Mouse (Mus musculus) megakaryocyte progenitor cell, adult 5-6 weeks (primary cell): Measurements from ENCODE around the gene Emilin3. TPM values are rescaled to one million over a fixed set of nuclear protein-coding genes. Genes with fewer than 3 reads are reported as not detected.
A peak's percentile ranks its signal among the peaks of the same experiment; 100 is the strongest.
"Not testable (repeated sequence)": the region's sequence is repeated elsewhere in the genome, so short reads cannot be mapped to it uniquely, and the experiment has no call there.

Experiments
- ATAC-seq: replicated peaks from 2 replicates; pipeline ENCODE4 v1.8.0; 2016; ENCODE audit warnings: mild to moderate bottlenecking, moderate TSS enrichment, inconsistent platforms; ENCODE audit not compliant: poor library complexity
- total RNA-seq, 2 experiments: library from RNA; stranded (forward) in 1 of 2; stranded (reverse) in 1 of 2; fragments of 157-497, 149-512 nt in 1 of 2; fragments of 200-1000 nt in 1 of 2; gene quantifications; 2 replicates each; pipeline versions ENCODE4 v1.2.3 to v1.2.4; 2015 to 2017

Emilin3 gene
- total RNA-seq (2015) (not detected in 2 replicates), total RNA-seq (2017) (not detected in 2 replicates)

GRCm38 (mm10) chr2:160912231-160912671, at the start of gene Emilin3:
Gene Emilin3 (minus strand): TSS chr2:160912328.
- no peak for ATAC-seq

GRCm38 (mm10) chr2:160960956-160961646, 49.0 kb upstream of the Emilin3 start:
- peak; percentile 33 for ATAC-seq

GRCm38 (mm10) chr2:160959901-160960300, 47.8 kb upstream of the Emilin3 start:
- no peak for ATAC-seq

DNA sequence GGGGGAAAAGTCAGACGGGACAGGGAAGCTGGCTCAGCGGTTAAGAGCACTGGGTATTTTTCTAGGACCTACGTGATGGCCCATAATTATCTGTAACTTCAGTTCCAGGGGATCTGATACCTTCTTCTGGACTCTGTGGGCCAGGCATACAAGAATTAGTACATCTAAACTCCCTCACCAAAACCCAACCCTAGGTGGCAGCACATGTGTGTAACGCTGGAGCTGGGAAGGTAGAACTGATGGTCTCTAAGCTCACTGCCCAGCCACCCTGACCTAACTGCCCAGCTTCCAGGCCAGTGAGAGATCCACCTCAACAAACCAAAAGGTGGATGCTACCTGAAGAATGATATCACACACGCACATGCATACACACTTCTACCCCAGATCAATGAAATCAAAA, 46.6 kb upstream of the Emilin3 start:
- ATAC-seq: peak; percentile 39; the same call in 1 of the 2 replicates

- not testable (repeated sequence) for ATAC-seq
These were observed 45.7 kb upstream of the Emilin3 start for GRCm38 (mm10) chr2:160957801-160958200.

GRCm38 (mm10) chr2:160957307-160957706, 45.2 kb upstream of the Emilin3 start:
- ATAC-seq: not testable (repeated sequence)

GRCm38 (mm10) chr2:160955331-160955730, 43.2 kb upstream of the Emilin3 start:
- peak; percentile 38; the same call in 1 of the 2 replicates for ATAC-seq

GRCm38 (mm10) chr2:160954541-160954940, 42.4 kb upstream of the Emilin3 start:
- no peak for ATAC-seq

- peak; percentile 27 for ATAC-seq
These were observed 41.2 kb upstream of the Emilin3 start for GRCm38 (mm10) chr2:160953131-160953873.

DNA sequence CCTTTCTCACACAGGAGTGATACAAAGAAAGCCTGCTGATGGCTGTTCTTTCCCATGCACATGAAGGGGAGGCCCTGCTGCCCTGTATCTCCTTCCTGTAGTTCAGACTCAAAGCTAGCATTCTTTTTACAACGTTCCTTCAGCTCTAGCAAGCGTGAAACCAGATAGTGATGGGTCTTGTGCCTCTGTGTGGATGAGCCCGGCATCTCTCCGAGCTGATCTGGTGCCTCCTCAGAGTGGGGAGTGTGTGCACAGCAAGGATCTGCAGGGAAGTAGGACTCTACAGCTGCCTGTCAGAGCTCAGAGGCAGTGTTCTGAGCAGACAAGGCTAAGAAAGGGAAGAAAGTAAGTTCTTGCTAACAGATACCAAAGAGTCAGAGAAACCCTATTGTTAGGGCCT, 39.5 kb upstream of the Emilin3 start:
- ATAC-seq: no peak

DNA sequence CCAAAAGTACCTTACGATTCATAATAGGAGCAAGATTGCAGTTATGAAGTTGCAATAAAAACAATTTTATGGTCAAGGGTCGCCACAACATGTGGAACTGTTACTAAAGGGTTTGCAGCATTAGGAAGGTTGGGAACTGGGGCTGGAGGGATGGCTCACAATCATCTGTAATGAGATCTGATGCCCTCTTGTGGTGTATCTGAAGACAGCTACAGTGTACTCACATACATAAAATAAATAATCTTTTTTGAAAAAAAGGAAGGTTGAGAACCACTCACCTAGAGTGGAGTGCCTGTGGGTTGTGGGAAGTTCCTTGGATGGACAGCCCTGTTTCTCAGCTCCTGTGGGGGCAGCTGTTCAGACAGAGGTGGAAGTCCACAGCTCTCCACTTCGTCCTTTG, 30.3 kb upstream of the Emilin3 start:
- ATAC-seq: 0 out of 2 replicates have a peak, but pooled peaks have one; percentile 15

- ATAC-seq: no peak
These were observed 29.0 kb upstream of the Emilin3 start for GRCm38 (mm10) chr2:160940930-160941709.

GRCm38 (mm10) chr2:160934451-160934850, 22.3 kb upstream of the Emilin3 start:
- no peak for ATAC-seq

DNA sequence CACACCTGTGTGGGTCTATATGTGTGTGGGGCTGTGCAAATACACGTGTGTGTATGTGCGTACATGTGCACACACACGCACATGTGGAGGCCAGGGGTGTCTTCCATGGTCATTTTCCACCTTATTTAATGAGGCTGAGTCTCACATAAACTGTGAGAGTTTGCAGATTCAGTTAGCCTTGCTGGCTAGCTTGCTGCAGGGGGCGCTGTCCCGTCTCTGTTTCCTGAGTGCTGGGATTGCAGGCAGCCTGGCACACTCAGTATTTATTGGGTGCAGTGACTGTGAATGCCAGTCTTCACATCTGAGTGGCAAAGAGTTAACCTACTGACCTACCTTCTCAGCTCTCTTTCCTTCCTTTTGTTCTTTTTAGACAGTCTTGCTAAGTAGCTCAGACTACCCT, 21.8 kb upstream of the Emilin3 start:
- ATAC-seq: 0 out of 2 replicates have a peak, but pooled peaks have one; percentile 39

- ATAC-seq: no peak
These were observed 20.9 kb upstream of the Emilin3 start for GRCm38 (mm10) chr2:160932981-160933380.

DNA sequence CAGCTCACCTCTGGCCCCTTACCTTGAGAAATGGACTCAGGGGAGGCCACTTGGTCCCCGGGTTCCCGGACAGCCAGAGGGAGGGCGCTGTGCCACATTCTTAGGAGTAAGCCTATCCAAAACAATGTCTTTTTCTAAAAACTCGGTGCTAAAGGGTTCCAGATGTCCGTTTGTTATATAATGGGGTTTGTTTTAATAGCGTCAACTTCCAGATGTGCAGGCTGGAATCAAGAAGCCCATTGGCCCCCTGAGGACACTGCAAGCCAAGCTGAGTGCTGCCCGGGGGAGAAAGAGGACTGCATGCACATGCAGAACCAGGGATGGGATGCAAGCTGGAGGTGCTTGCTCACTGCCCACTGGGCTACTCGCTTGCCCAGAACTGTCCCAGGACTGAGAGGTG, 20.2 kb upstream of the Emilin3 start:
- no peak for ATAC-seq

DNA sequence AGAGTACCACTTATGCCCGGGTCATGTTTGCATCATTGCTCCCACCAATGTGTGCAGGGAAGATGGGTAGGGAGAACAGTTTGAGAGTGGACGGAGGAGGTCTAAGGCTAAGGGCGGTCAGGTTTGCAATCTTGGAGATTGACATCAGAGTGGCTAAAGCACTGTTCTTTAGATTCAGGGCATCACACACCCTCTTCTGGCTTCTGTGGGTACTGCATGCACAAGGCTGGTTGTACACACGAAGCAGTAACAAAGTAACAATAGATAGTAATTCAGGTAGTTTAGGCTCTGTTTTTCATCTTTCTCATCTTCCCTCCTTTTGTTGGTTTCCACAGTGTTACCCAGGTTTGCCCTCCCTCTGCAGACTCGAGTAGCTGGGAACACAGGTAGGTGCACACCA, 19.2 kb upstream of the Emilin3 start:
- no peak for ATAC-seq

DNA sequence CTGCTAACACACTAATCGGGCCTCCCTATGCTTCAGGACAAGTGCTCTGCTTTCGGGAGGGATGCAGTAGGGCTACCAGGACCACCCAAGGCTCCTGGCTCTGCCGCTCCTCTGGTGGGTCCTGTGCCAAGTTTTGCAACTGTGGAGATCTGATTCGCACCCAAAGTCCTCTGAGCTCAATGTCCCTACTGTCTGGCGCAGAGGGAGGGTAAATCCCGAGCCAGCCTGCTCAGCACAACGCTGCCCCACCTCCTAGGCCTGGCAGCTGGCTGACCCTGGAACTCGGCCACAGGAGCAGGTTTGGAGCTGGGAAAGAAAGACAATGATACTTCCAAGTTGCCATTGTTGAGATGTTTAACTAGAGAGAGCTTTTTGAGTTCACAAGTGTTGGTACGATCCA, 13.1 kb upstream of the Emilin3 start:
- ATAC-seq: no peak

DNA sequence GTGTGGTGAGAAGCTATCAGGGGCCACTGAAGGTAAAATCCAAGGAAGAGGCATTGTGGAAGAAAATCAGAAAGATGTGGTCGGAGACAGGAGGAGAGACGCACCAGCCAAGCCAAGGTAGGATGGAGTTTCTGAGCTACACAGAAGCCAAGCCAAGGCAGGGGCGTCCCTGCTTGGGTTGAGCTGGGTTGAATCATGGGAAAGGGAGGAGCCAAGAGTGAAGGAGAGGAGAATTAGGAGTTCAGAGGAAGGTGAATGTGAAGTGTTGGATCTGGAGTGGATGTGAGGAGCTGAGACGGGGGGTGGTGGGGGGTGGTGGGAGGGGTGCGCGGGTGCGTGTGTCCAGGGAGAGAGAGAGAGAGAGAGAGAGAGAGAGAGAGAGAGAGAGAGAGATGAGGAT, 9.2 kb upstream of the Emilin3 start:
- no peak for ATAC-seq

- no peak for ATAC-seq
These were observed 6.7 kb upstream of the Emilin3 start for GRCm38 (mm10) chr2:160918930-160919215.

DNA sequence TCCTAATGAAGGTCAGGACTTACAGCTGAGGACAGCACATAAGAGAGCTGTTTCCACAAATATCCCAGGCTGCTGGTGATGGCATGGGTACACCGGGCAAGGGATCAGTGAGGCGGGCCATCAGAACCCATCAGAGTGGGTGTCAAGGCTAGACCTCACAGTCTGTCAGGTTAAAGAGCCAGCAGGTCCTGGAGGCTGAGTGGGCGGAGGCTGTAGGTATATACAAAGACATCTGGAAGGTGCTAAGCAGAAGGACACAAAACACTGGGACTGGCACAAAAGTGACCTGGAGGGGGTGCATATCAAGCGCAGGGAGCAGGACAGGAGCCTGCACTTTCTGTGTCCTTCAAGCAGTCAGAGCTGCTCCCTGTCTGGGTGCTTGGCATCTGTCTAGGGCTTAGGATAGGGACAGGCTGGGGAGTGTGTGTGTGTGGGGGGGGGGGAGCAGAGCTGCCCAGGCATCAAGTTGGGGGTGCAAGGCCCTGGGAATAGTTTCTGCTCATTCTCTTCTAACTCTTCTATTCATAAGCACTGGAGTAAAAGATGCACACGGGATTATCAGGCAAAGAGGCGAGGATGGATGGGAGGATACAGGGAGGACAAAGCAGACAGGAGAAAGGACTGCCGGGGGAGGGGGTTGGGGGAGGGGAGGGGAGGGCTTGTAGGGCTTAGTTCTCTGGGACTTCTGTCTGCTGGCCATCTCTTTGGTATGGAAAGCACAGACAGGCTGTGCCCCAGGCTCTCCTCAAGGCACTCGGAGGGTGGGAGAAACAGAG, 6.2 kb upstream of the Emilin3 start:
- no peak for ATAC-seq
